Mouse (Mus musculus) myocyte (in vitro differentiated cells): ENCODE data around the gene Ces1a. TPM values are rescaled to one million over a fixed set of nuclear protein-coding genes. Genes with fewer than 3 reads are reported as not detected.

Source experiments
- H3K27me3 ChIP-seq: one replicate; pipeline ENCODE4 v1.6.1; 2011; ENCODE audit not compliant: control insufficient read depth, insufficient read depth, insufficient read length
- H3K36me3 ChIP-seq: one replicate; pipeline ENCODE4 v1.6.1; 2011; ENCODE audit not compliant: control insufficient read depth, insufficient read depth
- H3K4me2 ChIP-seq: one replicate; pipeline ENCODE4 v1.6.1; 2011; ENCODE audit warnings: low read depth, control low read depth
- H3K4me3 ChIP-seq: one replicate; pipeline ENCODE4 v1.5.1; 2011; ENCODE audit warnings: mild to moderate bottlenecking, control low read depth, moderate library complexity
- H3K79me2 ChIP-seq: one replicate; pipeline ENCODE4 v1.6.1; 2011; ENCODE audit not compliant: control insufficient read depth, insufficient read depth
- H3ac ChIP-seq: one replicate; pipeline ENCODE4 v1.6.1; 2011; ENCODE audit not compliant: control insufficient read depth, insufficient read length
- CEBPB ChIP-seq: IDR thresholded peaks from 2 replicates; pipeline ENCODE4 v1.6.1; 2011; ENCODE audit warnings: mild to moderate bottlenecking, moderate library complexity; ENCODE audit not compliant: poor library complexity, insufficient read depth, severe bottlenecking
- E2F4 ChIP-seq: IDR thresholded peaks from one replicate; pipeline ENCODE4 v1.6.1; 2011; ENCODE audit warnings: mild to moderate bottlenecking, control low read depth, moderate library complexity; ENCODE audit not compliant: insufficient read depth
- MAX ChIP-seq: IDR thresholded peaks from one replicate; pipeline ENCODE4 v1.6.1; 2011; ENCODE audit warnings: low read depth, mild to moderate bottlenecking, control low read depth
- MYOD1 ChIP-seq, 3 experiments: IDR thresholded peaks; one replicate each; pipeline ENCODE4 v1.6.1; 2011; ENCODE audit warnings: control low read depth in 2 of 3, low read depth in 2 of 3, mild to moderate bottlenecking in 2 of 3, moderate library complexity in 1 of 3; ENCODE audit not compliant: insufficient read length in 2 of 3, control insufficient read depth in 1 of 3
- MYOG ChIP-seq, 3 experiments: IDR thresholded peaks; one replicate each; pipeline ENCODE4 v1.6.1; 2011; ENCODE audit warnings: control low read depth in 2 of 3, low read depth in 2 of 3, mild to moderate bottlenecking in 2 of 3; ENCODE audit not compliant: insufficient read length in 2 of 3, control insufficient read depth in 1 of 3, insufficient read depth in 1 of 3
- POLR2A ChIP-seq: IDR thresholded peaks from one replicate; pipeline ENCODE4 v1.6.1; 2011; ENCODE audit warnings: low read depth, mild to moderate bottlenecking, control low read depth, moderate library complexity; ENCODE audit not compliant: insufficient read length
- POLR2AphosphoS2 ChIP-seq: IDR thresholded peaks from one replicate; pipeline ENCODE4 v1.6.1; 2011; ENCODE audit warnings: low read depth, control low read depth; ENCODE audit not compliant: insufficient read length
- REST ChIP-seq: IDR thresholded peaks from one replicate; pipeline ENCODE4 v1.6.1; 2011; ENCODE audit warnings: mild to moderate bottlenecking, control low read depth, moderate library complexity; ENCODE audit not compliant: insufficient read depth, insufficient read length
- SRF ChIP-seq: IDR thresholded peaks from one replicate; pipeline ENCODE4 v1.6.1; 2011; ENCODE audit warnings: low read depth; ENCODE audit not compliant: control insufficient read depth, insufficient read length
- TCF12 ChIP-seq: IDR thresholded peaks from one replicate; pipeline ENCODE4 v1.6.1; 2011; ENCODE audit warnings: mild to moderate bottlenecking, control low read depth; ENCODE audit not compliant: poor library complexity, insufficient read depth, severe bottlenecking
- TCF3 ChIP-seq: IDR thresholded peaks from one replicate; pipeline ENCODE4 v1.6.1; 2011; ENCODE audit warnings: low read depth, control low read depth; ENCODE audit not compliant: insufficient read length
- USF1 ChIP-seq: IDR thresholded peaks from one replicate; pipeline ENCODE4 v1.6.1; 2011; ENCODE audit warnings: low read depth, mild to moderate bottlenecking, control low read depth, moderate library complexity
- polyA plus RNA-seq: library from polyadenylated mRNA; unstranded; fragments of >200 nt; fragmentation: generic; extraction: Trizol; gene quantifications from one replicate; pipeline ENCODE4 v1.2.1, GENCODE M21; 2012; ENCODE audit warnings: missing spikeins

The Ces1a gene
- polyA plus RNA-seq, 1 experiment, result 0.16 TPM

- no peak overlapping the region for H3ac ChIP-seq
- no peak for TF ChIP-seq TCF3
- no peak for TF ChIP-seq MYOD1 (IDR thresholded peaks at IDR 0.05; ENCODE audit: control insufficient read depth in 1 of 3, insufficient read length in 2 of 3, low read depth in 2 of 3)
- no peak for TF ChIP-seq POLR2A
- no peak for TF ChIP-seq MYOG (IDR thresholded peaks at IDR 0.05; ENCODE audit: control insufficient read depth in 1 of 3, insufficient read depth in 1 of 3, insufficient read length in 2 of 3, low read depth in 2 of 3)
- TF ChIP-seq MAX, result no peak
- no peak for TF ChIP-seq TCF12
- TF ChIP-seq REST, result no peak
- no peaks in the 10 kb centered on the region for H3K36me3 ChIP-seq
- H3K4me3 ChIP-seq, result no peak overlapping the region
- H3K79me2 ChIP-seq, result no peaks in the 10 kb centered on the region
- H3K27me3 ChIP-seq, result no peaks in the 10 kb centered on the region
- H3K4me2 ChIP-seq, result no peak overlapping the region
Observed at GRCm38 (mm10) chr8:93048510-93049416, 771 bp upstream of the Ces1a start.

GRCm38 (mm10) chr8:93043083-93043482, 4.9 kb downstream of the Ces1a start:
- Histone ChIP-seq H3ac (no peak overlapping the region), H3K36me3 (no peaks in the 10 kb centered on the region), H3K4me2 (no peak overlapping the region), H3K79me2 (no peaks in the 10 kb centered on the region), H3K27me3 (no peaks in the 10 kb centered on the region), H3K4me3 (no peak overlapping the region)
- no peak for TF ChIP-seq POLR2A
- no peak for TF ChIP-seq MYOD1 (IDR thresholded peaks at IDR 0.05; ENCODE audit: control insufficient read depth in 1 of 3, insufficient read length in 2 of 3, low read depth in 2 of 3)
- TF ChIP-seq SRF, result no peak
- no peak for TF ChIP-seq POLR2AphosphoS2
- TF ChIP-seq E2F4, result no peak
- TF ChIP-seq USF1, result no peak
- TF ChIP-seq MAX, result no peak
- no peak for TF ChIP-seq TCF12
- TF ChIP-seq MYOG (IDR thresholded peaks at IDR 0.05; ENCODE audit: control insufficient read depth in 1 of 3, insufficient read depth in 1 of 3, insufficient read length in 2 of 3, low read depth in 2 of 3), result no peak
- no peak for TF ChIP-seq CEBPB
- no peak for TF ChIP-seq REST
- no peak for TF ChIP-seq TCF3

DNA sequence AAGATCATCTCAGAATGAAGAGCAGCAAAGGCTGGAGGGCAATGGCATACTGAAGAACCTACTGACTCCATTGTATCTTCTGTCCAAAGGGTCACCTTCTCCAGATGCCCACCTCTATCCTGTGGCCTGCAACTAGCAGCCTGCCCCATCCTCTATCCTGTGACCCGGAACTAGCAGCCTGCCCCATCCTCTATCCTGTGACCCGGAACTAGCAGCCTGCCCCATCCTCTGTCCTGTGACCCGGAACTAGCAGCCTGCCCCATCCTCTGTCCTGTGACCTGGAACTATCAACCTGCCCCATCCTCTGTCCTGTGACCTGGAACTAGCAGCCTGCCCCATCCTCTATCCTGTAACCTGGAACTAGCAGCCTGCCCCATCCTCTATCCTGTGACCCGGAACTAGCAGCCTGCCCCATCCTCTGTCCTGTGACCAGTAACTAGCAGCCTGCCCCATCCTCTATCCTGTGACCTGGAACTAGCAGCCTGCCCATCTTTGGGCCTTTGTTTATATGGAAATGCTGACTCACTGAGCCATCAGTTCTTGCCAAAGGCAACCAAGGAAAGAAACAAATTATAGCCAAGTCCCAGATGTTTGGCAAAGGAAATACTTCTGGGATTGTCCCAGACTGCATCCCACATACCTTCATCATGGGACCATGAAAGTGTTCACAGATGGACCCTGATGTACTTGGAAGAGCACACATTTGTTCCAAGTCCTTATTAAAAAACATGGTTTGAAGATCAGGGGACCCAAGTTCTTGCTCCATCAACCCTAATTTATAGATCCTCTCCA, 7.0 kb downstream of the Ces1a start:
- Histone ChIP-seq H3K27me3 (no peaks in the 10 kb centered on the region), H3K4me2 (no peak overlapping the region), H3ac (no peak overlapping the region), H3K4me3 (no peak overlapping the region), H3K36me3 (no peaks in the 10 kb centered on the region), H3K79me2 (no peaks in the 10 kb centered on the region)
- no peak for TF ChIP-seq REST
- no peak for TF ChIP-seq USF1
- TF ChIP-seq MAX, result no peak
- TF ChIP-seq TCF3, result no peak
- TF ChIP-seq POLR2AphosphoS2, result no peak
- TF ChIP-seq POLR2A, result no peak
- no peak for TF ChIP-seq TCF12
- TF ChIP-seq CEBPB, result no peak
- TF ChIP-seq MYOG (IDR thresholded peaks at IDR 0.05; ENCODE audit: control insufficient read depth in 1 of 3, insufficient read depth in 1 of 3, insufficient read length in 2 of 3, low read depth in 2 of 3), result no peak
- no peak for TF ChIP-seq SRF
- TF ChIP-seq E2F4, result no peak
- TF ChIP-seq MYOD1 (IDR thresholded peaks at IDR 0.05; ENCODE audit: control insufficient read depth in 1 of 3, insufficient read length in 2 of 3, low read depth in 2 of 3), result no peak

DNA sequence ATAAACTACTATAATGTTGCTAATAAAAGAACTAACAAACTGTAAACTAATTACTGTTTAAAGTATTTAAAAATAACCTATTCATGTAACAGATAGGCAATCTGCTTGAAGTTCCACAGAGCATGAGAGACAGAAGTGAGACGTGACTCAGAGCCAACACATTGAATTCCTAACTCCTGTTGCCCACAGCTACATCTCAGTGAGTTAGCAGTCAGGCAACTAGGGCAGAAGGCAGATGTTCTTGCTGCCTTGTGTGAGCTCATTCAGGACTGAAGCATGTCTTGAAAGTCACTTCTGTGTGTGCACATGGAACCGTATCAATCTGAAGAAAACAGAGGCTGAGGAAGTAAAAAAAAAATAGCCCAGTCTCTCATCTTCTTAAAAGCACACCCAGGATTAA, 7.7 kb downstream of the Ces1a start:
- Histone ChIP-seq H3K4me3 (no peak overlapping the region), H3K27me3 (no peaks in the 10 kb centered on the region), H3K4me2 (no peak overlapping the region), H3K36me3 (no peaks in the 10 kb centered on the region), H3K79me2 (no peaks in the 10 kb centered on the region), H3ac (no peak overlapping the region)
- no peak for TF ChIP-seq TCF12
- TF ChIP-seq REST, result no peak
